Mouse (Mus musculus) cerebellum, adult (tissue): Measurements from ENCODE around the gene Atrip.

Experiments used
- ATAC-seq: cut with Nextera tagmentation; 2 replicates; pipeline ENCODE4 v1.9.2; 2017; ENCODE audit warnings: mild to moderate bottlenecking, moderate library complexity, mixed read lengths; ENCODE audit not compliant: insufficient number of reproducible peaks, low FRiP score, low TSS enrichment

Atrip gene

DNA sequence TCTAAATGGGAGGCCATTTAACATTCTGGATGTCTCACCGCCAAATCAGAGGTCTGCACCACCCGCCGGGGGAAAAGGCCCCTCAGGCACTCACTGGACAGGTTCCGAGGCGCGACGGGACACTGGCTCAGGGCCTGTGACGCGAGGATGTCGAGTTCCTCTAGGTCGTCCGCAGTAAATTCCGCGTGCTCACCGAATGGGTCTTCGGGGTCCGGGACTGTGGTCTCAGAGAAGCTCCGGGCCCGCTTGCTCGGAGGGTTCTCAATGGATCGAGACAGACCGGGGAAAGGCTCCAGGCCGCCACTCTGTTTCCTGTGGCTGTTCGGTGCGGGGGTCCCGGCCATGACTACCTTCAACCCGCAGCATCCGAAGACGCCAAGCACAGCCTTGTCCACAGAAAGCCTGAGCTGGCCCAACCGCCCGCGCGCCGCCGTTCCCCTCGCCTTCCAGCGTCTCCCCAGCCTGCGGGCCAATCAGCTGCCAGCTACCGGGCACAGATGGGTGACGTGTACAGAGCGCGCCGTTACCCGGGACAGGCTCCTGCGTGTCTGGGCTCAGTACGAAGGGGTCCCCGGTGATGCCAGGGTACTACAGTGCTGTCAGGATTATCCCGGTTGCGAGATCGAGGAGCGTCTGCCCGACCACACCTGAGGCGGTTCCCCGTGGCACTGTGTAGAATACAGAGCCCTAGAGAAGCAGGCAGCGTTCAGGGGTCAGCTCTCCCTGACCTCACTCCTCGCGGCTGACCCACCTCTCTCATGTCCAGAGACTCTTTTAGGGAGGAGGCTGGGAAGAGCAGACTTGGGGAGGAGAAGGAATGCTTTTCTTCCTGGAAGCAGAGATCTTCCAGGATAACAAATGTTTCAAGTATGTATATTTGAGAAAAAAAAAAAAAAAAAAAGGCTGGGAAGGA lies at the start of gene Atrip:
Atrip (minus strand) TSS at position 464 of the 913 bp plus-strand sequence.
- peak; percentile 98 for ATAC-seq

DNA sequence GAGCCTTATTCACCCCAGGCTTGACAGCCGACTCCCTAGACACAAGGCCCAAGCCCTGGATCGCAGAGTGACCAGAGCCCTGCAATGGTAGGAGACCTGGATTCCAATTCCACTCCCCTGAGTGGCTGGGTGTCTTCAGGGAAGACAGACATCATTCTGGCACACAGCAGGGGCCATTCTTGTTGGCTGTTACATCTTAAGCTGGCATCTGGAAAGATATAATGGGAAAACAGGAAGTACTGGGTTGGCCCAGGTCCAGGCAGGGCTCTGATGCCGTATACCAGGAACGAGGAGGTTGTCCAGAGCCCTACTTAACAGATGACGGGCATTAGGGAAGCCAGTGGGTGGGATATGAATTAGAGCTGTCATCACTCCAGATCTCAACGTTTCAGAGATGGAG lies 49.3 kb upstream of the Atrip start:
- ATAC-seq = no peak

GRCm38 (mm10) chr9:109122553-109123085 lies 48.7 kb upstream of the Atrip start:
- ATAC-seq = no peak

GRCm38 (mm10) chr9:109120956-109121355 lies 47.0 kb upstream of the Atrip start:
- ATAC-seq = no peak

DNA sequence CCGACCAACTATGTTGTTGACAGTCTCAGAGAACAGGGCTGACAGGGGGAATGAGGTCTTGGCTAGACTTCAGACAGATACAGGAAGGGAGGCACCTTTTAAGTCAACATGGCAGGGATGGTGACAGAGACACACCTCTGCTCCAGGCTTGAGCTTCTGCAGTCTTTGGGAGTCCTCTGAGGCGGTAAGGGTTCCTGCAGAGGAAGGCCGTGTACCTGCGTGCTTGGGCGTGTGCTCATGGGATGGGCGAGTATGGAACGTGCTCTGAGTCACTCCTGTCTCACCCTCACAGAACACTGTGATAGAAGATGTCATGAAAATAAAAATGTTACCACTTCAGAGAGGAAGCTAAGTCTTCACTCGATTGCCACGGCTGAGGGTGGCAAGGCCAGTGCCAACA lies 45.6 kb upstream of the Atrip start:
- no peak for ATAC-seq

DNA sequence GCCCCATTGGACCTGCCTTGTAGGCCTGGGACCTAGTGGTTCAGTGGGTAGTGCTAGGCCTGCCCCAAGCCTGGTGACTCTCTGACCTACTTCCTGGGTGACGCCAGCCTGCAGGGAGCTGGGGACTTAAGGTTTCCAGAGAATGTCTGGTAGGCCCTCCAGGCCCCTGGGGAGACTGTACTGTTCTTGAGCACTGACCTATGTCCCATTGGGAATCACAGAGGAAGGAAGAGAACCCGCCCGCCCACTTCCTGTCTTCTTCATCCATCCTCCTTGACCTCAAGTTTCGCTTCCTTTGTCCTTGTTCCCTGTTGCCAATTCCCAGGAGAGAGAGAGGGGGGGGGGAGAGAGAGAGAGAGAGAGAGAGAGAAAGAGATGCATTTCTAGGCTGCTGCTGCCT lies 44.2 kb upstream of the Atrip start:
- no peak for ATAC-seq

DNA sequence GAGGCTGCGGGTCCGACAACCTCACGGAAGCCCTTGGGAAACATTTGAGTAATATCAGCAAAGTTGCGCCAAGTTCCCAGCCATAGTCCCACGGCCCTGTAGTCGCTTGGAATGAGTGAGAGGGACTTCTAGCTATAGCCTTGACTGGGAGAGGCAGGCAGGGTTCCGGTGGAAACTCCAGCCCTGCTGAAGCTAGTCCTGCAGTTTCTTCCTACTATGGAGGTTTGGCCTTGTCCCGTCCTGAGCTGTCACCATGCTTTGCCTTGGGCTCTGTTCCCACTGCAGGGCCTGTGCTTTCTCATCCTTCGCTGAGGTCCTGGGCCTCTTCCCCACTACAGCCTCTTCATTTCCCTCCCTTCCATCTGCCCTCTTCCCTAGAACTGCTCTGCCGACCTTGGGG lies 42.3 kb upstream of the Atrip start:
- no peak for ATAC-seq

- ATAC-seq = no peak
Measured at GRCm38 (mm10) chr9:109114871-109115270, 40.9 kb upstream of the Atrip start.

DNA sequence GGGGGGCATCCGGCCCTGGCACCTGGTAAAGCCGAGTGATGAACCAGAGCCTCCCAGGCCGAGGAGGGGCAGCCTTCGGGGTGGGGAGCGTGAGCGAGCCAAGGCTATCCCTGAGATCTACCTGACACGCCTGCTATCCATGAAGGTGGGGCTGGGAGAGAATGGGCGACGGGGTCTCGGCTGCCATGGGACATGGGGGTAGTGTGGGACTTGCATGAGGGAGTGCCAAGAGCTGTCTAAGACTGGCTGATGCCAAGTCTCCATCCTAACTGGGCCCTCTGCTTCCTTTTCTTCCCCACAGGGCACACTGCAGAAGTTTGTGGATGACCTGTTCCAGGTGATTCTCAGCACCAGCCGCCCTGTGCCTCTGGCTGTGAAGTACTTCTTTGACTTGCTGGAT lies 40.4 kb upstream of the Atrip start:
- ATAC-seq = no peak

- ATAC-seq = no peak
Measured at GRCm38 (mm10) chr9:109113331-109113730, 39.4 kb upstream of the Atrip start.

DNA sequence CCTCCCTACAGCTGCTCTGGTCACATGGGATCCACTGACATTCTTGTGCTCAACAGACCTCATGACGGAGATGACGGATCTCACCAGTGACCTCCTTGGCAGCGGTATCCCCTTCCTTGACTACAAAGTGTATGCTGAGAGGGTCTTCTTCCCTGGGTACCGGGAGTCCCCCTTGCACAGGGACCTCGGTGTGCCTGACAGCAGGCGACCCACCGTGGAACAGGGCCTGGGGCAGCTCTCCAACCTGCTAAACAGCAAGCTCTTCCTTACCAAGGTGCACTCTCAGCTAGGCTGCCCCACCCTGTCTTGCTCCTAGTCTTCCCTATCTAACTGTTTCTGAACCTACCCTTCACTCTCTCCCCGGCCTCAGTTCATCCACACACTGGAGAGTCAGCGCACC lies 37.7 kb upstream of the Atrip start:
- ATAC-seq = no peak

DNA sequence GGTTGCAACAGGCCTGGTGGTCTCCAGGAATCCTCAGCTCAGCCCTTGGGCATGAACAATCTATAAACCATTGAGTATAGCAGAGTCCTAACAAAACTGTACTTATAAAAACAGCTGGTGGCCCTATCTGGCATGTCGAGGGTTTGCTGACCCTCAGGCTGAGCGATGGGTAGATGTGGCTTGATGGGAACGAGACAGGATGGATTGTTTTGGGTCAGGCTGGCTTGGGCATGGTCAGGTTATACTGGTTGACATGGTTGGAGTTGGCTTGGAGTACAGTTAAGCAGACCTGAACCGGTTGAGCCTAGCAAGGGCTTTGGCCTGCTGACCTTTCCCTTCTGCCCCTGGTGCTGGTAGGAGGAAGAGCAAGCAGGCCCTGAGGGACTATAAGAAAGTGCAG lies 37.2 kb upstream of the Atrip start:
- ATAC-seq = no peak

DNA sequence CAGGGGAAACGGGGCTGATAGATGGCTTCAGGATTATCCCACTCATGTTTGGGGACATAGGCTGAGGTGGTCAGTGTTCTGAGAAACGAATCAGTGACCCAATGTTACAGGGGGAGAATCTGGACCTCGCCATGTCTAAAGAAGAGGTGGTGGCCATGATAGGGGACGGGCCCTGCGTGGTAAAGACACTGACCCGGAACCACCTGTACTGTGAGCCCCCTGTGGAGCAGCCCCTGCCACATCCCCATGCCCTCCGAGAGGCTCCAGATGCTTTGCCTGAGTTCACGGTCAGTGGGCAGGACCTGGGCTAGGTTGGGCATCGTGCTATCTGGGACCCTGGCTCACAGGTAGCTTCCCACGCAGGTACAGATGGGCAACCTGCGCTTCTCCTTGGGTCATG lies 36.3 kb upstream of the Atrip start:
- no peak for ATAC-seq

DNA sequence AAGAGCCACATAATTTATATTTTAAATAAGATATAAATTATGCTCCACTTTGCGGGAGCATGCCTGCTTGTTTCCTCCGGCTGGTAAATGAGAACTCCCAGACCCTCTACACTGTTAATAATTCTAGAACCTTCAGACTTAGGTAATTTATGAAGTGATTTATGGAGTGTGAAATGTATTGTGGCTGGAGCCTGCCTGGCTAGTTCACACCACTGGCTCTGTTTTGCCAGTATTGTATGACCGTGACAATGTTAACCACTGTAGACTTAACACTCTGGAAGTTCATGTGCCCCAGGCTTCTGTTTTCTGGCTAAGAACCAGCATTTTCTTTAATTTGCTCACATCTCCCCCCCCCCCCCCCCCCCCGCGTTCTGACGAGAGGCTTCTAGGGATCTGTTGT lies 33.4 kb upstream of the Atrip start:
- ATAC-seq = no peak

DNA sequence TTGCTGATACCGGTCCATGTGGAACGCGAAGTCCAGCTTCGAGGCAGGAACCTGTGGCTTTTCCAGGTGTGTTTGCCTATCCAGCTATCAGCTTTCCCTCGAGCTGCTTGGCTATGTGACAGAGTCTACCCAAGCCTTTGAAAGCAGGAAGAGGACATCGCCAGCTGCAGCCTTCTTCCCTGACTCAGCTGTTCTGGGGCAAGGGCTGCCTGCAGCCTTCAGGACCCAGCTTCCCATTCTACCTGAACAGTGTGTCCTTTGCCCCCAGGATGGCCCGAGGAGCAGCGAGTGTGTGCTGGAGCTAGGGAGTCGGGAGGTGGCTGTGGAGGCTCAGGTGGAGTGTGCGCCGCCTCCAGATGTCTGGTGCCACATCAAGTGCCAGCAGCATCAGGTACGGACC lies 31.7 kb upstream of the Atrip start:
- no peak for ATAC-seq

- no peak for ATAC-seq
Measured at GRCm38 (mm10) chr9:109105011-109105410, 31.1 kb upstream of the Atrip start.

DNA sequence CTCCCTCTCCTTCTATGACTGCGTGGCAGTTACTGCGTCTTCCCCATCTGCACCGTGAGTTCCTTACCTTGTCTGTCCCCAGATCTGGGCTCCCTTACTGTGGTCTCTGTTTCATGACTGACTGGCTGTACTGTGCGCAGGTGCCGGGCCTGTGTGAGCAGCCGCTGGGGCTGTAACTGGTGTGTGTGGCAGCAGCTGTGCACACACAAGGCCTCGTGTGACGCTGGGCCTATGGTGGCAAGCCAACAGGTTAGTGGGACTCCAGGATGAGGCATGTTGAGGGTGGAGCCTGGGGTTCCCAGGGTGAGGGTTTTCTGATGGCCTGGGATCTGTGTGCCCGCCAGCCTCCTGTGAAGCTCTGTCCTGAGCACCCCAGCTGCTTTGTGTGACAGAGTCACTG lies 30.2 kb upstream of the Atrip start:
- no peak for ATAC-seq

GRCm38 (mm10) chr9:109103250-109103649 lies 29.3 kb upstream of the Atrip start:
- no peak for ATAC-seq

GRCm38 (mm10) chr9:109102541-109102940 lies 28.6 kb upstream of the Atrip start:
- ATAC-seq = no peak

DNA sequence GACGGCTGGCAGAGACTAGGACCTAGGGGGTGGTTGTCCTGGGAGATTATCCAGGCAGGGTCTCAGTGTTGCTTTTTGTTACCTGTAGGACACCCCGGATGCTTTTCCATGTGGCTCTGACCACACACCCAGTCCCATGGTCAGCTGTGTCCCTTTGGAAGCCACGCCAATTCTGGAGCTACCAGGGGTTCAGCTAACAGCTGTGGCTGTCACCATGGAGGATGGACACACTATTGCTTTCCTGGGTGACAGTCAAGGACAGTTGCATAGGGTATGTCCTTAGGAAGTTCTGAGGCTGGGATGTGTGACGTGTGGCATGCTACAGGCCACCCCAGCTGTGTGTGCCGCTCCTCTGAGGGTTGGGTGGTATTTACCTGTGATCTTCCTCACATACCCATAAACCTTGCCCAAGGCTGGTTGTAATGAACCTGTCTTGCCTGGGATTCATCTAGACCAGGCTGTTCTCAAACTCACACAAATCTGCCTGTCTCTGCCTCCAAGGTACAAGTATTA lies 28.1 kb upstream of the Atrip start:
- ATAC-seq = no peak

GRCm38 (mm10) chr9:109100307-109100928 lies 26.5 kb upstream of the Atrip start:
- ATAC-seq = no peak
